Mouse (Mus musculus) testis, adult 2 months (tissue): ENCODE measurements at regions not wholly inside any gene's neighbourhood (a gene's known extent, or its start where the extent isn't known, plus 50 kb on each side); places are given as distances from the start of the nearest gene placed in this dataset.

Experiments
- H3K27ac ChIP-seq: fragments of 200-500 bp; 2 replicates; pipeline ENCODE4 v1.5.1; 2012; ENCODE audit warnings: low read depth, low read length; ENCODE audit not compliant: control insufficient read depth, insufficient read depth
- H3K27me3 ChIP-seq: fragments of 200-500 bp; 2 replicates; pipeline ENCODE4 v1.6.1; 2012; ENCODE audit warnings: mild to moderate bottlenecking, low read length, moderate library complexity; ENCODE audit not compliant: control insufficient read depth, insufficient read depth
- H3K36me3 ChIP-seq: fragments of 200-500 bp; 2 replicates; pipeline ENCODE4 v1.6.1; 2012; ENCODE audit warnings: mild to moderate bottlenecking, low read length; ENCODE audit not compliant: control insufficient read depth, insufficient read depth
- H3K4me1 ChIP-seq: fragments of 200-500 bp; 2 replicates; pipeline ENCODE4 v1.6.1; 2012; ENCODE audit warnings: low read length; ENCODE audit not compliant: control insufficient read depth, insufficient read depth
- H3K4me3 ChIP-seq: fragments of 200-500 bp; 2 replicates; pipeline ENCODE4 v1.5.1; 2012; ENCODE audit warnings: low read depth, mild to moderate bottlenecking, low read length, moderate library complexity, mixed read lengths; ENCODE audit not compliant: control insufficient read depth
- CTCF ChIP-seq: fragments of 200-500 bp; IDR thresholded peaks from 2 replicates; pipeline ENCODE4 v1.5.1; 2012; ENCODE audit warnings: low read depth, mild to moderate bottlenecking, inconsistent platforms, low read length, moderate library complexity; ENCODE audit not compliant: control insufficient read depth, insufficient read depth, insufficient replicate concordance
- POLR2A ChIP-seq: fragments of 200-500 bp; IDR thresholded peaks from 2 replicates; pipeline ENCODE4 v1.6.1; 2012; ENCODE audit warnings: low read depth, mild to moderate bottlenecking, inconsistent platforms, low read length, moderate library complexity; ENCODE audit not compliant: control insufficient read depth

DNA sequence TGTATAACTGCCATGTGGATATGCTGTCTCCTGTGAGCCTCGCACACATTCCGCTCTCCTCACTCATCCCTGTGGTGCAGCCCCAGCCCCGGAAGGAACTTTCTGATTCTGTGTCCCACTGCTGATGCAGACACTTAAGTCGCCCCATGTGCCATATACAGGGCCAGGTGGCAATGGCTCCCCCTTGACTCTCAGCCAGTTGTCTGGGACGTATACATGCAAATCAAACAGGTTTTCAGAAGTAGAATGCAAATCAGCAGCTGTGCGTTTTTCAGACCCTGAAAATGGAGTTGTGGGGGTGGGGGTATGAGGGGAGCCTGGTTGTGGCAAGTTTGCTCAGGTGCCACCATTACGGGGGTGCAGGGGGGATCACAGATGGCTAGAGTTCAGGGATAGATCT lies 102.1 kb upstream of the Zdhhc25 start:
- Histone ChIP-seq H3K27ac (no peak overlapping the region), H3K4me1 (no peaks in the 10 kb centered on the region), H3K27me3 (no peaks in the 10 kb centered on the region), H3K4me3 (no peak overlapping the region), H3K36me3 (no peaks in the 10 kb centered on the region)
- no peak for TF ChIP-seq POLR2A
- TF ChIP-seq CTCF, result no peak

DNA sequence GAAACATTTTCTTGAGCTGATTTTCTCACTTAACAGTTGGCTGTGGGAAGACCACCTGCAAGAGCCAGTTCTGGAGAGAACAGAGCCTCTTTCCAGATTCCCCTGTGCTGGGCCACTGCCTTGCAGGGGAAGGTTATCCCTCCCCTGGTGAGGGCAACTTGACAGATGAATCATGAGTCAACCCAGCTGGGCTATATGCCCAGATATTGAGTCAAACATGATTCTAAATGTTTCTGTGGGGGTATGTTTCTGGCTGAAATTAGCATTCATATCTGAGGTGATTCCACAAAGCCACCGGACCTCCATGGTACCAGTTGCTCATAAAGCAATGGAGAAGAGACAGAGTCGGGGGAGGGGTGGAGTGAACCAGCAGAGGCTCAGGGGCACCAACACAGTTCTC lies 97.8 kb upstream of the Zdhhc25 start:
- Histone ChIP-seq H3K27ac (no peak overlapping the region), H3K4me1 (no peaks in the 10 kb centered on the region), H3K27me3 (no peaks in the 10 kb centered on the region), H3K4me3 (no peak overlapping the region), H3K36me3 (no peaks in the 10 kb centered on the region)
- TF ChIP-seq POLR2A (no peak), CTCF (no peak)

DNA sequence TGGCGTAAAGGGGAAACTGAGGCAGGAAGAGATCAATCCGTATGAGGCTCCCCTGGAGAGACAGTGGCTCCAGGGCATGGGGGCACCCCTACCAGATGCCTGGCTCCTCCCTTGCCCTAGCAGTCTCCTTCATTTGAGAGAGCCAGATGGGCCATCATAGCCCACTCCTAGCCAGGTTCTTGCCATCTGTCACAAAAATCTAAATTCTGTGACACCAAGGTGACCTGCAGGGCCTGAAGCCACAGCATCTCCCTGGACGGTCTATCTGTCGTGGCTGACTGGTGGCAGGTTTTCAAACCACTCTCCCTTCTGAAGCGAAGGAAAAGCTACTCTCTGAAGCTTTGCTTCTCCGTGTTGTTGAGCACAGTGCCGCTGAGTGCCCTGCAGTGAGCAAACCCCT lies 96.2 kb upstream of the Zdhhc25 start:
- TF ChIP-seq POLR2A (no peak), CTCF (no peak)
- H3K27me3 ChIP-seq, result no peaks in the 10 kb centered on the region

DNA sequence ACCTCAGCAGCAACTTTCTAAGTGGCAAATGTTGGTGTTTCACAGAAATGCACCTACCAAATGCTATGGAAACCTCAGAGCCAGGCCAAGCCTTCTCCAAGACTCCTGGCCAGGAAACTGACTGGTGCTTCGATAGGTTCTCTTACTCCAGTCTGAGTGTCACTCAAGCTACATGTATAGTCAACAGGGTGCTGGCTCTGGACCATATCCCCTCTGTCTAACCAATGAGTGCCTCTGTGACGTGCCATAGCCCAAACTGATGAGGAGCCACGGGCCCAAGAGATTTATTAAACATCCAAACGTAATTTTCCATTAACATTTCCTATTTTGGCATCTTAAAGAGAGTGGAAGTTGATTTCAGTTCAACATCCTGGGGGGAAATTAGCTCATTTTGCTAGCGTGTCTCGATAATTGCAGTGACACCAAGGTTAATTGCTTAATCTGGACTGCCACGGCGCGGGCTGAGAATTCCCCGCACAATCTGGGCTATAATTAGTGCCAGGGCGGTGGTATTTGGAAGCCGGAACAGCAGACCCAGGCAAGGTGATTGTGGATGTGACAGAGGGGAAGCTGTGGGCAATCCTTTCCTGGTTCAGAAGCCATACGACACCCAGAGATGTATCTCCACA lies 94.5 kb upstream of the Zdhhc25 start:
- Histone ChIP-seq H3K27ac (no peak overlapping the region), H3K4me3 (no peak overlapping the region), H3K27me3 (no peaks in the 10 kb centered on the region), H3K4me1 (no peaks in the 10 kb centered on the region), H3K36me3 (no peaks in the 10 kb centered on the region)
- TF ChIP-seq POLR2A (no peak), CTCF (no peak)

More for the DNA sequence above, 96.2 kb upstream of the Zdhhc25 start:
- H3K27ac ChIP-seq, result no peak overlapping the region
- no peak overlapping the region for H3K4me3 ChIP-seq
- H3K36me3 ChIP-seq, result no peaks in the 10 kb centered on the region
- H3K4me1 ChIP-seq, result no peaks in the 10 kb centered on the region

DNA sequence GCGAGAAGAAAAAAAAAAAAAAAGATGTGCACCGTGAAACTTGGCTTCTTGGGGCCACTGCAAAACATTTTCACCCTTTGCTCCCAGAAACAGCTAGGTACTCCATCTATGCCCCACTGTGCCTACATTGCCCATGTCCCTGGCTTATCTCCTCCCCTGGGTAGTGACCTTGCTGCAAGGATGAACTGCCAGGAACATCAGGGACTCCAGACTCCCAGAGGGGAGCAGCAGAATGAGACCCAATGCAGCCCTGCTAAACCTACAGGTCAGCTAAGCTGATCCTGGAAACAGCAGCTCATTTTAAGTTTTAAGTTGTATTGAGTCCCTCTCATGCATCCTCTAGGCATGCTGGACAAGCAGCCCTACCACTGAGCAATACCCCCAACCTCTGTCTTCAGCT lies 92.2 kb upstream of the Zdhhc25 start:
- Histone ChIP-seq H3K36me3 (no peaks in the 10 kb centered on the region), H3K4me1 (no peaks in the 10 kb centered on the region), H3K4me3 (no peak overlapping the region), H3K27me3 (no peaks in the 10 kb centered on the region), H3K27ac (no peak overlapping the region)
- TF ChIP-seq POLR2A (no peak), CTCF (no peak)

DNA sequence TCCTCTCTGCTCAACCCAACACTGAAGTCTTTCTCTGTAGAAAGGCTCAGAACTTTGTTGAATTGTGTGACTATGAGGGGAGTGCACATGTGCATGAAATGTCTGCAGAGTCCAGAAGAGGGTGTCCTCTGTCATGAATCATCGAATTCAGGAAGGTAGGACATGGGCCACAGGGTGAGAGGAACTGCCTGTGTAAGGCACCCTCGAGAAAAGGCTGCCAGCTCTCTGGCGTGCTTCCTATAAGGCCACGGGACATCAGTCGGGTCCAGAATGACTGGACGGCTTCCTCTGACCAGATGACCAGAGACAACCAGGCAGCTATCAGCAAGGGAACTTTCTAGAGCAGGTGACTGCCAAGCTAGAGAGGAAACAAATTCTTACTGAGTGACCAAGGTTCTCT lies 91.1 kb upstream of the Zdhhc25 start:
- Histone ChIP-seq H3K36me3 (no peaks in the 10 kb centered on the region), H3K27me3 (no peaks in the 10 kb centered on the region), H3K4me3 (no peak overlapping the region), H3K27ac (no peak overlapping the region), H3K4me1 (no peaks in the 10 kb centered on the region)
- no peak for TF ChIP-seq CTCF
- no peak for TF ChIP-seq POLR2A

DNA sequence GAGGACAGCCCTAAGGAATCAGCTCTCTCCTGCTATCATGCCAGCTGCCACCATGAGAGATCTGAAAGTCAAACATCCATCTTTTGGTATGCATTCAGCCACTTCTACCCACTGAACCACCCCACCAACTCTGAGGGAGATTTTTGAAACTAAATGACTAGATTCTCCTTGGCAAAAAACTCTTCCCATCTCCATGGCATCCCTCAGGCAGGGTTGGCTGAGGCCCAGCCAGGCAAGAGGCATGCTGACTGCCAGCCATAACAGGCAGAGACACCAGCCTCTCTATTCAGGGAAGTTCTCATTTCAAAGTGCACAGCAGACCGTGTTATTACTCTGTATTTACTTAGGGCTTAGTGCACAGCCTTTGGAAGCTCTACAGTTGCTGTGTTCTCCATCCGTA lies 90.5 kb upstream of the Zdhhc25 start:
- no peak overlapping the region for H3K4me3 ChIP-seq
- H3K4me1 ChIP-seq, result no peaks in the 10 kb centered on the region; the same call in 1 of the 2 replicates
- H3K36me3 ChIP-seq, result no peaks in the 10 kb centered on the region
- TF ChIP-seq POLR2A, result no peak
- no peak for TF ChIP-seq CTCF
- no peaks in the 10 kb centered on the region for H3K27me3 ChIP-seq
- H3K27ac ChIP-seq, result no peak overlapping the region

DNA sequence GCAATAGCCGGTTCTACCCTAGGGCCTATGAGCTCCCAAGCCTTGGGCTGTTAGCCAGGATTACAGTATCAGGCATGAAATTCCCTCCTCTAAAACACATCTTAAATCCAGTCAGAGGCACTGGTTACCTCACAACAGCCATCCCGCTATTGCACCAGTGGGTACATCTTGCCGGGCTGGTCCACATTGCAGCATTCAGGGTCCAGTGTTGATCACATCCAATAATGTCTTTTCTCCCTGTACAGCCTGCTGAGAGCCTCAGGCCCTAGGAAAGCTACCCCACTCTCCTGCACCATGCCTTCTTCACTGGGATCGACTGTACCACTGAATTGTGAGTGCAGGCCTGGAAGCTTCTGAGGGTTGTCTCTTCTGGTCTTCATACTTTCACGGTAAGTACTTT lies 86.0 kb upstream of the Zdhhc25 start:
- Histone ChIP-seq H3K27me3 (no peaks in the 10 kb centered on the region), H3K27ac (no peak overlapping the region), H3K4me3 (no peak overlapping the region), H3K36me3 (no peaks in the 10 kb centered on the region), H3K4me1 (no peaks in the 10 kb centered on the region; the same call in 1 of the 2 replicates)
- TF ChIP-seq POLR2A (no peak), CTCF (no peak)
